Mouse (Mus musculus) adrenal gland, adult 10 weeks (tissue): Measurements from ENCODE around the gene Rdh14. TPM values are rescaled to one million over a fixed set of nuclear protein-coding genes. Genes with fewer than 3 reads are reported as not detected.

Experiments
- polyA plus RNA-seq: library from polyadenylated mRNA; stranded (reverse); fragments of 350-450 nt; fragmentation: Illumina TruSeq; extraction: RNeasy Lipid Tissue Mini Kit (QIAGEN cat#74804); gene quantifications from one replicate; pipeline ENCODE4 v1.2.3, GENCODE M21; 2014; ENCODE audit warnings: low read depth, low replicate concordance

Rdh14 gene
- polyA plus RNA-seq: 98.1 TPM

DNA sequence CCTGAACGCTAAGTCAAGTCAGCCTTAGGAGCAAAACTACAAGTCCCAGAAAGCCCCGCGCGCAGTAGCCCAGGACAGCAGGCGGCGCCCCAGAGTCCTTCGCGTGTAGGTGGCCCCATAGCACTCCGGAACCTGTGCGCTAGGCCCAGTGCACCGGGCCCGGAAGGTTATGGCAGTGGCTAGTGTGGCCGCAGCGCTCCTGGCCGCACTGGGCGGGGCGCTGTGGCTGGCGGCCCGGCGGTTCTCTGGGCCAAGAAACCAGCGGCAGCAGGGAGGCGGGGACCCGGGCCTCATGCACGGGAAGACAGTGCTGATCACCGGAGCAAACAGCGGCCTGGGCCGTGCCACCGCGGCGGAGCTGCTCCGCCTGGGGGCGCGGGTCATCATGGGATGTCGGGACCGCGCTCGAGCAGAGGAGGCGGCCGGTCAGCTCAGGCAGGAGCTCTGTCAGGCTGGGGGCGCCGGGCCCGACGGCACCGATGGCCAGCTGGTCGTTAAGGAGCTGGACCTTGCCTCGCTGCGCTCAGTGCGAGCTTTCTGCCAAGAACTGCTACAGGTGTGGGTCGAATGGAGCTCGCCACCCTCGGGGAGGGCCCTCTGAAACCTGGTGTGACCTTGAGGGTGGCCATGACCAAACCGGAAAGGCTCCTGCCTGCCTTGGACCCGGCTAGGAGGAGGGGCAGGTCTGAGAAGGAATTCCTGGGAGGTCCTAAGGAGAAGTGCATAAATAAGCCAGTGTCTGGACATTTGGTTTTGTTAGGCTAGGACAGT is at the start of gene Rdh14:
TSS of gene Rdh14 (plus strand) at position 102 of the 771 bp plus-strand sequence.

DNA sequence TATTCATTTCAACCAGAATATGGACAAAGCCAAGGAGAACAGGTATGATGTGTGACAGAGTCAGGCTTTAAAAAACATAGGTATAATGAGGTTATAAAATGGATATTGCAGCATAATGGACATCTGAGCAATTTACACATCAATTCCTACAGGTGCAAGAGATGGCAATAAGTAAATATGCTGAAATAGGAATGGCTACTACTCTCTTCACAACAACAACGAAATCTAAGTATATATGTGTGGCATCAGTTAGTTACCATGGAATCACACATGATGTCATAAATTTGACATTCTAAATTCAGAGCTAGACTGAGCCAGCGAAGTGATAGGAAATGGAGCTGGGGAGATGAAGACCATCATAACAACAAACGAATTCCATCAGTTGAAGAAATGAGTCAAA is 20.9 kb upstream of the Rdh14 start, which contains the start of gene Nt5c1b:
TSS of gene Nt5c1b (plus strand) at position 301 of the 400 bp plus-strand sequence.

Other genes with a start within 250 kb of the Rdh14 start
- not detected for gene Nt5c1b, start 20.8 kb upstream of the Rdh14 start, polyA plus RNA-seq